Mouse (Mus musculus) lung, embryonic 14.5 days (tissue): Measurements from ENCODE around the gene Gzmg. TPM values are rescaled to one million over a fixed set of nuclear protein-coding genes. Genes with fewer than 3 reads are reported as not detected.
A peak's percentile ranks its signal among the peaks of the same experiment; 100 is the strongest.
"Not testable (repeated sequence)": the region's sequence is repeated elsewhere in the genome, so short reads cannot be mapped to it uniquely, and the experiment has no call there.

ENCODE experiments used
- ATAC-seq: fragments of 200-750 bp; cut with Nextera tagmentation; 2 replicates; pipeline ENCODE4 v1.8.0; 2017; ENCODE audit warnings: mild to moderate bottlenecking, moderate TSS enrichment, moderate library complexity; ENCODE audit not compliant: insufficient read depth
- DNase-seq: peaks from one replicate; pipeline ENCODE4 v3.0.0-alpha.2; 2015
- H3K27ac ChIP-seq: fragments of 300-500 bp; sonication (generic); 2 replicates; pipeline ENCODE4 v1.5.1; 2014; ENCODE audit warnings: low read depth, mild to moderate bottlenecking, moderate library complexity
- H3K27me3 ChIP-seq: fragments of 300-500 bp; sonication (generic); 2 replicates; pipeline ENCODE4 v1.6.1; 2014; ENCODE audit warnings: low read length, control low read depth; ENCODE audit not compliant: insufficient read depth
- H3K36me3 ChIP-seq: fragments of 300-500 bp; sonication (generic); 2 replicates; pipeline ENCODE4 v1.6.1; 2014; ENCODE audit warnings: control low read depth; ENCODE audit not compliant: insufficient read depth
- H3K4me1 ChIP-seq: fragments of 300-500 bp; sonication (generic); 2 replicates; pipeline ENCODE4 v1.6.1; 2014; ENCODE audit warnings: antibody characterized with exemption, control low read depth; ENCODE audit not compliant: insufficient read depth
- H3K4me2 ChIP-seq: fragments of 300-500 bp; sonication (generic); 2 replicates; pipeline ENCODE4 v1.6.1; 2014; ENCODE audit warnings: mild to moderate bottlenecking
- H3K4me3 ChIP-seq: fragments of 300-500 bp; sonication (generic); 2 replicates; pipeline ENCODE4 v1.5.1; 2014; ENCODE audit warnings: low read depth, low read length
- H3K9ac ChIP-seq: fragments of 300-500 bp; sonication (generic); 2 replicates; pipeline ENCODE4 v1.6.1; 2014
- H3K9me3 ChIP-seq: fragments of 300-500 bp; sonication (generic); 2 replicates; pipeline ENCODE4 v1.6.1; 2016; ENCODE audit warnings: low read depth, low read length, control low read depth
- CTCF ChIP-seq: IDR thresholded peaks from 2 replicates; pipeline ENCODE4 v1.5.1; 2016; ENCODE audit warnings: antibody characterized with exemption, low read depth
- WGBS: fragments of 180-500 bp; shearing (Covaris S2); extraction: QIAGEN DNeasy Blood & Tissue Kit; methylation state at CpG from one replicate; pipeline ENCODE4 v1.1.7; 2014; 5-methylcytosine and 5-hydroxymethylcytosine counted together
- polyA plus RNA-seq: library from polyadenylated mRNA; unstranded; fragments of >200 nt; fragmentation: Nextera tagmentation; extraction: Ambion mirVana; gene quantifications from 2 replicates; pipeline ENCODE4 v1.2.1, GENCODE M21; 2014

The Gzmg gene
- polyA plus RNA-seq, 1 experiment from 2014 or later: not detected

DNA sequence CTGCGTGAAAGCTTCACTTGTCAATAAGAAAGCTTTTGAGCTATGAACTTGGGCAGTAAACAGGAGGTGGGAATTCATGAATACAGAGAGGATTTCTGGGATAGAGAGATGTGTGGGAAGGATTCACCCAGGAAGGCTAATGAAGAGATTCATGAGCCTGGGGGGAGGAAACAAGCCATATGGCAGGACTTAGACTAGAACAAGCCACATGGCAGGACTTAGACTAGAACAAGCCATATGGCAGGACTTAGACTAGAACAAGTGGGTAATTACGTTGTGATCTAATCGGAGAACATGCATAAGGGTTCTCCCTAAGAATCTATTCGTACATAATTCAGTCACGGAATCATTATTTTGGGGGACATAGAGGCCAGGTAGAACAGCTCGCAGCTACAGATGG, 14.0 kb upstream of the Gzmg start:
- Histone ChIP-seq H3K4me1 (no peaks in the 10 kb centered on the region), H3K9ac (no peak overlapping the region), H3K9me3 (no peaks in the 10 kb centered on the region), H3K4me2 (no peak overlapping the region), H3K4me3 (no peak overlapping the region), H3K36me3 (no peaks in the 10 kb centered on the region), H3K27me3 (no peaks in the 10 kb centered on the region), H3K27ac (no peak overlapping the region)
- ATAC-seq (no peak), DNase-seq (no peak)
- 91% methylated on average over 6 of the region's 6 CpGs for WGBS
- TF ChIP-seq CTCF: no peak

DNA sequence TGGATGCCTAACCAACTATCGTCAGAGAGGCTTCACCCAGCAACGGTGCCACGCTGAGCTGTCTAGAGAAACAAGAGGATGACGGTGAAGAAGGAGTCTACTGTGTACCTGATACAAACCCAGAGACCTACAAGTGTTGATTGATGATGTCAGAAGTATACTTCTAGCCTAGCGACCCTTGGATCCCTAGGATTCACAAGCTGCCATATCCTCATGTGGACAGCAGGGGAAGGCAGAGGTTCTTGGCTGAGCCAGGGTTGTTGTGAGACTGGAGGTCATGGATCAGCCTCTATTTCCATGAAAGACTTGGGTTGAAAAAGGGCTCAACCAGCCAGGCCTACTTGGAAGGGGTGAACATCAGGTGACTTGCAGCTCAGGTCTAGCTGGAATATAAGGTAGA, 13.4 kb upstream of the Gzmg start:
- DNase-seq: no peak
- WGBS: 88% methylated on average over 5 of the region's 5 CpGs
- H3K36me3 ChIP-seq: no peaks in the 10 kb centered on the region

DNA sequence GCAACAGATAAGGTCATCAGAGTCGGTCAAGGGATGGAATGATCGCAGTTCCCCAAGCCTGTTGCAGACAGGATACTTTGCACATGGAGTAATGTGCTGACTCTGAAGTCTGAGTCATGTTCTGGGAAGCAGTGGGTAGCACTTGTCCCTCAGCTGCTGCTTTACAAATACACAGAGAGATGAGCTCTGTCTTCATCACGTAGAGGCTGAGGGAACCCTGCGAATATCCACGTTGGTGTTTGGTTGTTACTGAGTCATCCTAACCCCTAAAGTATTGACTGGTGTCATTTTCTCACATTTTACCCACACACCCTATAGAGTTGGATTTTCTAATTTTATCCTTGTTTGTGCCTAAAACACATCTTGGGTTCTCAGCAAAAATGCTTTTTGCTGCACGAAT, 8.6 kb upstream of the Gzmg start:
- H3K27me3 ChIP-seq: no peaks in the 10 kb centered on the region
- no peaks in the 10 kb centered on the region for H3K9me3 ChIP-seq
- H3K4me3 ChIP-seq: no peak overlapping the region
- no peak overlapping the region for H3K9ac ChIP-seq
- H3K4me2 ChIP-seq: no peak overlapping the region
- 69% methylated on average over 6 of the region's 6 CpGs for WGBS
- DNase-seq: no peak
- H3K36me3 ChIP-seq: no peaks in the 10 kb centered on the region
- H3K4me1 ChIP-seq: no peaks in the 10 kb centered on the region
- ATAC-seq: no peak
- no peak for TF ChIP-seq CTCF
- no peak overlapping the region for H3K27ac ChIP-seq

More for the DNA sequence above, 13.4 kb upstream of the Gzmg start:
- no peak for TF ChIP-seq CTCF
- ATAC-seq: no peak
- Histone ChIP-seq H3K9me3 (no peaks in the 10 kb centered on the region), H3K4me2 (no peak overlapping the region), H3K4me3 (no peak overlapping the region), H3K9ac (no peak overlapping the region), H3K4me1 (no peaks in the 10 kb centered on the region), H3K27ac (no peak overlapping the region), H3K27me3 (no peaks in the 10 kb centered on the region)

DNA sequence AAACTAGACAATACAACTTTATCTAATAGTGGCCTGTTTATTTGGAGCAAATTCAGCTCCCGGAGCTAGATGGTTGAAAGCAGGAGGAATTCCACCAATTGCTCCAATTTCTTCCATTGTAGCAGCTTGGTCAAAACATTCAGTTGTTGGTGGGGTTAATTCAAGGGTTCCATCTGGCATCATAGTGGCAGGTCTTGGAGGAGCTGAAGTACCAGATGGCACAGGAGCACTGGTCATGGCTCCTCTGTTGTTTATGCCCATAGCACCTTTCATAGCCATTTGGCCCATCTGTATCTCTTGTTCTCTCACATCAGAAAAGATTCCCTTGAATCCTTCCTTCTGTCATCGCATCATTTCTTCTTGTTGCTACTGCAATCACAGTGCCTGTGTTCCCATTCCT, 2.7 kb upstream of the Gzmg start:
- Histone ChIP-seq H3K27me3 (no peaks in the 10 kb centered on the region), H3K4me2 (no peak overlapping the region), H3K9me3 (no peaks in the 10 kb centered on the region), H3K9ac (no peak overlapping the region), H3K4me3 (no peak overlapping the region), H3K36me3 (no peaks in the 10 kb centered on the region), H3K4me1 (no peaks in the 10 kb centered on the region), H3K27ac (no peak overlapping the region)
- 86% methylated on average over 2 of the region's 2 CpGs for WGBS
- no peak for TF ChIP-seq CTCF
- no peak for DNase-seq
- no peak for ATAC-seq

DNA sequence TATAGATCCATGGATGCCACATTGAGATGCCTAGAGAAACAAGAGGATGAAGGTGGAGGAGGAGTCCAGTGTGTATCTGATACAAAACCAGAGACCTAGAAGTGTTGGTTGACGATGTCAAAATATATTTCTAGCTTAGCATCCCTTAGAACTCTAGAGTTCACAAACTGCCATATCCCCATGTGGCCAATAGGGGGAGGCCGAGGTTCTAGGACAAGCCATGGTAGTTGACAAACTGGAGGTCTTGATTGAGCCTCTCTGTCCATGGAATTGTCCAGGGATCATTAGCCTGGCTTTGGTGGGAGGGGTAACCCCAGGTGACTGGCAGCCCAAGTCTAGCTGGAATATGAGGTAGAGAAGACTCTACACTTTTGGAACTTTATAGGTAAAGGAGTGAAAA, 4.0 kb downstream of the Gzmg start:
- 59% methylated on average over 2 of the region's 2 CpGs for WGBS
- Histone ChIP-seq H3K9ac (no peak overlapping the region), H3K36me3 (no peaks in the 10 kb centered on the region), H3K4me3 (no peak overlapping the region), H3K27ac (no peak overlapping the region), H3K27me3 (no peaks in the 10 kb centered on the region), H3K9me3 (no peaks in the 10 kb centered on the region), H3K4me1 (no peaks in the 10 kb centered on the region), H3K4me2 (no peak overlapping the region)
- DNase-seq (peak; percentile 2), ATAC-seq (no peak)
- peak; percentile 42 for TF ChIP-seq CTCF

DNA sequence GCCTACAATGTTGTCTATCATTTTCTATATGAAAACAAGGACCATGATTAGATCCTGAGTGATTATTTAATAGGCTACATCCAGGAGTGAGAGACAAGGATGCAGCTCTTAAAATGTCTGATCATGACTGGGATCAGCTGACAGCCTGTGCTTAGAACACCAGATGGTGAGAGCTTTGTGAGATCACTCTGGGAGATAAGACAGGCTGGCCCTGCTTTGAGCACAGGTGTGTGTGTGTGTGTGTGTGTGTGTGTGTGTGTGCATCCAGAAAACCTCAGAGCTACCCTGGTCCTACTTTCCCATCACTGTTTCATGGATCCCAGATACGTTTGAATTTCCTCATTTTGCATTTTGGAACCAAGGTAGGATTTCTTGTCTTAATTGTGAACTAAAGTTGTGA, 25.7 kb downstream of the Gzmg start:
- H3K9me3 ChIP-seq, H3K9ac ChIP-seq, H3K36me3 ChIP-seq, H3K4me3 ChIP-seq, H3K27ac ChIP-seq, ATAC-seq, H3K27me3 ChIP-seq, DNase-seq, H3K4me2 ChIP-seq, H3K4me1 ChIP-seq: not testable (repeated sequence)
- WGBS: 59% methylated on average over 1 of the region's 1 CpGs

DNA sequence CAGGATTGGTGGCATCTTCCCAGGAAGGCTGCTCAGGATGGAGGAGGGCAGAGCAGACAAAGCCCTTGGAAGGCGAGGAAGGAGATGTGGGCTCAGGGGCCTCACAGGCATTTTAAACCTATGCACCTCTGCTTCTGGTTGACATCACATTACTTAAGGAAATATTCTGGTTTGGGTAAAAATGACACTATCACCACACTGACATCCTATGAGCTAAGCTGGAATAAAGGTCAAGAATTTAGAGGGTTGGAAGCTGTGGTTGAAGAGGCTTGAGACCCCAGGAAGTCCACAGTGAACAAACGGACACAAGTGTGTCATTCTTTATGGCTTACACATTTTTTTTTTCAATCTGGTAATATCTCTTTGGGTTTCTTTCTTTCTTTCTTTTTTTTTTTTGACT, 26.9 kb downstream of the Gzmg start, which contains the start of gene Gzmd:
TSS of gene Gzmd (minus strand) at position 101 of the 400 bp plus-strand sequence.
- not testable (repeated sequence) for H3K27ac ChIP-seq, DNase-seq, H3K4me3 ChIP-seq, H3K9ac ChIP-seq, H3K27me3 ChIP-seq, H3K4me2 ChIP-seq, H3K9me3 ChIP-seq, H3K36me3 ChIP-seq, H3K4me1 ChIP-seq, ATAC-seq
- 56% methylated on average over 2 of the region's 2 CpGs for WGBS

DNA sequence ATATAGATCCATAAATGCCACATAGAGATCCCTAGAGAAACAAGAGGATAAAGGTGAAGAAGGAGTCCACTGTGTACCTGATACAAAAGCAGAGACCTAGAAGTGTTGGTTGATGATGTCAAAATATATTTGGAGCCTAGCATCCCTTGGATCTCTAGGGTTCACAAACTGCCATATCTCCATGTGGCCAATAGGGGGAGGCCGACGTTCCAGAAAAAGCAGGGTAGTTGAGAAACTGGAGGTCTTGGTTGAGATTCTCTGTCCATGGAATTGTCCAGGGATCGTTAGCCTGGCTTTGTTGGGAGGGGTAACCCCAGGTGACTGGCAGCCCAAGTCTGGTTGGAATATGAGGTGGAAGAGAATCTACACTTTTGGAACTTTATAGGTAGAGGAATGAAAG, 31.0 kb downstream of the Gzmg start:
- Histone ChIP-seq H3K9ac (no peak overlapping the region), H3K27ac (no peak overlapping the region), H3K4me2 (no peak overlapping the region), H3K36me3 (no peaks in the 10 kb centered on the region), H3K4me3 (no peak overlapping the region), H3K27me3 (no peaks in the 10 kb centered on the region), H3K9me3 (no peaks in the 10 kb centered on the region), H3K4me1 (no peaks in the 10 kb centered on the region)
- peak; percentile 43 for TF ChIP-seq CTCF
- ATAC-seq (no peak), DNase-seq (peak; percentile 7)
- 53% methylated on average over 3 of the region's 3 CpGs for WGBS
